Mouse (Mus musculus) kidney, adult 8-10 months (tissue): Measurements from ENCODE around the gene Vdac2.

Experiments
- DNase-seq, 2 experiments: peaks; one replicate each; pipeline ENCODE4 v3.0.0; 2022

Gene Vdac2

GRCm38 (mm10) chr14:21824938-21825337, at the start of gene Vdac2:
Gene Vdac2 (plus strand): TSS chr14:21825238.
- DNase-seq = no peak

DNA sequence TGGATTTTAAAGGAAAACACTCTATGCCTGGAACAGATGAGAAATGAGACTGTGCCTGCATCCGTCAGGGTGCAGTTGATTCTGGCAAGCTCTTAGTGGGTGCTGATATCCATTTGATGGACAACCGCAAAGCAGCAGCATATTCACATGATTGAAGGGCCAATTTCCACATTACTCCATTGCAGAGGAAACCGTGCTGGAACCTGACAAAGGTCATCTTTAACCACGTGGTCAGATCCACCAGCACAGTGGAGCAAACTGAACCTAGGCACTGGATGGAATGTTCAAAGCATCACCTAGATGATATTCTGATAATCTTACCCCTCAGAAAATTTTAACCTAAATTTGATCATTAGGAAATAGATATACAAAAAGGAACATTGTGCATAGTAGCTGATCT, 48.8 kb upstream of the Vdac2 start:
- peak in 1 of 2 experiments; percentile 35 for DNase-seq

GRCm38 (mm10) chr14:21786500-21786899, 38.5 kb upstream of the Vdac2 start:
- peak; percentile 63 to 71 for DNase-seq

- DNase-seq = peak; percentile 39 to 56
Measured at GRCm38 (mm10) chr14:21787374-21787773, 37.7 kb upstream of the Vdac2 start.

- no peak for DNase-seq
Measured at GRCm38 (mm10) chr14:21788121-21788520, 36.9 kb upstream of the Vdac2 start.

GRCm38 (mm10) chr14:21790585-21791251, 34.3 kb upstream of the Vdac2 start:
- DNase-seq = no peak

GRCm38 (mm10) chr14:21791722-21792121, 33.3 kb upstream of the Vdac2 start:
- DNase-seq = no peak

- DNase-seq = no peak
Measured at GRCm38 (mm10) chr14:21792250-21792649, 32.8 kb upstream of the Vdac2 start.

DNA sequence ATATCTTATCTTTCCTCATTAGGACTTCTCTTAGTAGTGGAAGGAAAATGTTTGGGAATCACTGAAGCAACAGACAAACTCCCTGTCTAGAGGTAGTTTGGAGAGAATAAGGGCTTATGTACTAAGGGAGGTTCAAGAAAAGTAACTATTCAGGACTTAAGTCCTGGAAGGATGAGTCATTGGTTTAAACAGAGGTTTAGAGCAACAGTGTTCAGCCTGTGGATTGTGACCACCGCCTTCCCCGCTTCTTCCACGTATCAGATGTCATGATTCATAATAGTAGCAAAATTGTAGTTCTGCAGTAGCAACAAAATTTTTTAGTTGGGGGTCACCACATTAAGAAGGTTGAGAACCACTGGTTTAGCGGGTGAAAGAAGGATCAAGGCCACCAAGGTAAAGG, 24.4 kb upstream of the Vdac2 start:
- DNase-seq = no peak

- DNase-seq = no peak
Measured at GRCm38 (mm10) chr14:21801624-21802023, 23.4 kb upstream of the Vdac2 start.

DNA sequence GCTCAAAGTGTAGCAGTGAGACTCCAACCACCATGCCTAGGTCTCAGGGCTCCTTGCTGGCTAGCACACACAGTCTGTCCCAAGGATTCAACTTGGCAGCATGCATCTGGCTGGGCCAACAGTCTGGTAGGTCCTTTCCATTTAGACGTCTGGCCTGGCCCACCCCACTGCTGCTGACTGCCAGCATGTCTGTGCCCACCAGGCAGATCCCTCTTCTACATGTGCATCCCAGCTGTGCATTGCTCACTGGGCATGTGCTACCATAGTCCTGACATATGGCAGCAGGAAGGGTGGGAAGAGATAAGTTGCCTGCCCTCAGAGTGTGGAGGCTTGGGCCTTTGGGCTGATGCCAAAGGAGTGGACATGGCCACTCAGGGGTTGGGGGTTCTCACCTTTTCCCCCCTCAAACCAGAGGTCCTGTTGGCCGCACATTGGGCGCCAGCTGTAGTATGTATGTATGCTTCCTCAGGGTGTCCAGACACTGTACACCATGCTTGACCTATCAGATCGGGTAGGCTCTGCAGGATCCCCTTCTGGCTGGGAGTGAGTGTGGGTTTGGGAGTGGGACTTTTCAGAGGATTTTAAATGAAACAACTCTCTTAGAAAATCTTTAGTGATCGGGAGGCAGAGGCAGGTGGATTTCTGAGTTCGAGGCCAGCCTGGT, 22.4 kb upstream of the Vdac2 start:
- no peak for DNase-seq

- no peak for DNase-seq
Measured at GRCm38 (mm10) chr14:21806203-21806602, 18.8 kb upstream of the Vdac2 start.

- DNase-seq = no peak
Measured at GRCm38 (mm10) chr14:21806631-21807160, 18.3 kb upstream of the Vdac2 start.

- no peak for DNase-seq
Measured at GRCm38 (mm10) chr14:21808208-21808922, 16.7 kb upstream of the Vdac2 start.

- DNase-seq = no peak
Measured at GRCm38 (mm10) chr14:21809418-21809817, 15.6 kb upstream of the Vdac2 start.

DNA sequence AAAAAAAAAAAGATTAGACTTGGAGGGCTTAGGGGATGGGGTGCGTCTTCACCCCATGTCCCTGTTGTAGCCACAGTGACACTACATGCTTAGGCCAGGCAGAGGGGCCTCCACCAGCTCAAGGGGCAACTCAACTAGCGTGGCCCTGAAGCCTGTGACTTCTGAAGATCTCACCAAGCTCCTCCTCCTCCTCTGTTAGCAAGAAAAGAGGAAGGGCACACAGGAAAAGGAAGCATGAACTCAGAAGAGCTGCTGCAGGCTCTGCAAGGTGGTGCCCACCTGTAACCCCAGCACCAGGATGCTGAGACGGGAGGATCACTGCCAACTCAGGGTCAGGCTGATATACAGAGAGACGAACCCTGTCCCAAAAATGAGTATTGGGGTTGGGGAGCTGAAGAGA, 13.7 kb upstream of the Vdac2 start:
- DNase-seq = no peak

GRCm38 (mm10) chr14:21811744-21812393, 13.2 kb upstream of the Vdac2 start:
- no peak for DNase-seq

- DNase-seq = peak; percentile 56 to 79
Measured at GRCm38 (mm10) chr14:21812590-21813162, 12.4 kb upstream of the Vdac2 start.

GRCm38 (mm10) chr14:21813216-21813615, 11.8 kb upstream of the Vdac2 start:
- DNase-seq = no peak

GRCm38 (mm10) chr14:21813847-21814246, 11.2 kb upstream of the Vdac2 start:
- peak in 1 of 2 experiments; percentile 32 for DNase-seq

DNA sequence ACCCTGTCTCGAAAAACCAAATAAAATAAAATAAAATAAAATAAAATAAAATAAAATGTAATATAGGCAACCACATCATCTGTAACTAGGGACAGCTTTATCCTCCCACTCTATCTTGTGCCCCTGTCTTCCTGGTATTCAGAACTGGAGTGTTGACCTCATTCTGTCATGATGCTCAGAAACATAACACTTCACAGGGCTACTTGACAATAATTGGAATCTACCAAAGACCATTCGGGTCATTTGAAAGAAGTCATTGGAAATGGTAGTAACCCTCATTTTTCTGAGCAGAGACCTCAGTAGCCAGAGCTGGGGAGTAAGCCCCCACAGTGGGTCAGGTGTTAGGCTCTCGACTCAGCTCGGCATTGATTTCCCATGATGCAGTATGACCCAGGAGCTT, 10.4 kb upstream of the Vdac2 start:
- DNase-seq = no peak

- no peak for DNase-seq
Measured at GRCm38 (mm10) chr14:21816255-21816654, 8.8 kb upstream of the Vdac2 start.

DNA sequence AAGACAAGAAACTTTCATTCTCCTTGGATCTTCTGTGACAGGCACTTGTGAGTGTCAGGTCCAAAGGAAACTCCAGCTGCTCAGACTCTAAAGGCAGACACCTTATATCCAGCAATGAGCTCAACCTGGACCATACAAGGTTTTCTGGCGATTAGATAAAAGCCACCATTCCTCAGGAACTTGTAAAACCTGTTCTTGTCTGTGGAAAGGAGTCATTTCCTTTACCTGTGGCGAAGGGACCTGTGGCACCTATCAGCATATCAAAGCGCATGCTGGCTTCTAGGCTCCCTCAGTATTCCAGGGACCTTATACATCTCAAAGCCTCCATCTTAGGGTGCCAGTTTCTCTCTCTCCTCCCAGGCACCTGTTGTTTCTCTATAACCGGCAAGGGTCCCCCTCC, 7.6 kb upstream of the Vdac2 start:
- DNase-seq = no peak
